Mouse (Mus musculus) skeletal muscle tissue, adult 2 months (tissue): ENCODE measurements around the gene Lamb3.
A peak's percentile ranks its signal among the peaks of the same experiment; 100 is the strongest.

Source experiments
- DNase-seq: peaks from one replicate; pipeline ENCODE4 v3.0.0-alpha.2; 2012; ENCODE audit warnings: low read depth, low spot score

Gene Lamb3

DNA sequence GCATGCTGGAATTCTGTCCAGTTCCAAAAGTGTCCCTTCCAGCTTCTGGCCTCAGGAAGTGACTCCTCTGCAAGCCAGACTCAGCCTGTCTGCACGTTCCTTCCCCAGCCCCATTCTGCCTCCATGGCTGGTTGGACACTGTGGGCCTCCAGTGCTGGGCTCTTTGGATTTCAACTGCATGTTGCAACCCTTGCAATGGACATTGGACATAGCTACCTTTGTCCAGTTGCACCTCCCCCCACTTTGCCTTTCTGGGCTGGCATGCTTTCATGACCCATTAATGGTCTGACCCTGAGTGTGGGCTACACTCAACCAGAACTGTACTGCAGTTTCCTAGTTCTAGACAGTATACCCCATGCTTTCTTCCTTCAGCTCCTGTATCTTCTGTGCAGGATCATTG, 104.1 kb downstream of the Lamb3 start:
- DNase-seq = no peak

DNA sequence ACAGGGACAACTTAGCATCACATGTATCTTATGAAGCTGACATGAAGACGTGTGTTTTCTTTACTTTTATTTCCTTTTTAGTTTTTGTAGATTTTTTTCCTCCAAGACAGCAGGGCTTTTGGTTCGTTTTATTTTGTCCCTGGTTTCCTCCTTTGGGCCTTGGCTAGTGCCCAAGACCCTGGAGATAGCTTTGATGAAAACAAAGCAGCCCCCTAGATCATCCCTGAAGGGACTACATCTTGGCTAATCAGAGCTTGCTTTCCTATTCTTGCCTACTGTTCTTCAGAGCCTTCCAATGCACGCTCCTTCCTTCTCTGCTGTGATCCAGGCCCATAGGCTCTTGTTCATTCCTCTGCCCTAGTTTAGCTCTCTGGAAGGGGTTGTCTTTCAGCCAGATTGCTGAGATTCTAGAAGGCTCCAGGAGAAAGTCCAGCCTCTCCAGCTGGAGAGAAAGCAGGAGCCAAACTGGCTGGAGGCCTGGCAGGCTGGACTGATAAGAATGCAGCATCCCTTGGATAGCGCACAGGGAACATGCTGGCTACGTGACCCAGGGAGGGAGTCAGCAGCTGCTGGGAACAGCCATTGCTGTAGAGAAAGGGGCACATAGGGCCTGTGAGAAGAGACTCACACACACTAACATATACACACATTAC, 108.3 kb downstream of the Lamb3 start:
- DNase-seq = peak; percentile 95

DNA sequence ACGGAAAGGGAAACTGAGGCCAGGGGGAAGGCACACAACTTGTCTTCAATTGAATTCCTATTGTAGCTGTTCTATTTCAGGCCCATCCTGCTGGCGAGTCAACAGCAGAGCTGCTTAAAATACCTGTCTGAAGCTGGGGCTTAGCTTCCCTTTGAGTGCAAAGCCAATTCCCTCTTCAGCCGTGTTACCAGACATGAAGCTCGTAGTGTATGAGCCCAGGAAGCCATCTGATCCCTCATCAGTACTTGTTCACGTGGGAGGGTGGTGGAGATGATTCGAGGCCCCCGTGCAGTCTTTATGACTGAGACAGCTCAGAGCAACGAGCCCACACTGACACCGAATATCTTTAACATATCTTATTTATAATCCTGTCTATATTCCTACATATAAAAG, 108.9 kb downstream of the Lamb3 start:
- DNase-seq = peak; percentile 81

DNA sequence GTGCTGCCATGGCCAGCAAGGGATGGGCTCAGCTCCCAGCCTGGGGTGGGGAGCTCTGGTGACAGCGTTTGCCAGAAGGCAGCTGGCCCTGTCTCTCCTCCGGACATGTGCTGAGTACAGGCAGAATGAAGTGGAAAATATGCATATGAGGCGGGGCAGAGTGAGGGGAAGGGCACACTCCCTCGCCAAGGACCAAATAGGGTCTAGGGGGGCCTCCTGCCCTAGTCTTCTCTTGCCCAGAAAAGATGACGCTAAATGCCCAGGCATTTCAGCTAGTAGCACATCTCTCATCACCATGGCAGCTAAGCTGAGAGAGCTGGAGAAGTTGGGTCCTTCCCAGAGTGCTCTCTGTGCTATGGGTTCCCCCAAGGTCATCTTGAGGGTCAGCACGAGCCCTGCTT, 109.7 kb downstream of the Lamb3 start:
- peak; percentile 93 for DNase-seq

DNA sequence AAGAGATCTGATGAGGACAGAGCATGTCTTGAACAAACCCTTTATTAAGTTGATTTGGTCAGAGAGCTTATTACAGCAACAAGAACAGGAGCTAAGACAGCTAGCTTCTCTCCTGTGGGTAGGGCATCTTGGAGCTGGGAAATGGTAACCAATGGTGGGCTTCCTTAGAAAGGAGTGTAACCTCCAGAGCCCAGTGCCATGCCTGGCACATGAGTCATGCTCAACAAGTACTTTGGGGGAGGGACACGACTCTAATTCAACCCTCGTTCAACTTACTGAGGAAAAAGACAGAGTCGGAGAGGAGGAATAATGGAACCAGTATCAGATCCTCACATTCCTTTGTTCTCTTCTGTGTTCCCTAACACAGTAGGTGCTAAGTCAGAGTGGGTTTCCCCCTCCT, 112.2 kb downstream of the Lamb3 start:
- no peak for DNase-seq

DNA sequence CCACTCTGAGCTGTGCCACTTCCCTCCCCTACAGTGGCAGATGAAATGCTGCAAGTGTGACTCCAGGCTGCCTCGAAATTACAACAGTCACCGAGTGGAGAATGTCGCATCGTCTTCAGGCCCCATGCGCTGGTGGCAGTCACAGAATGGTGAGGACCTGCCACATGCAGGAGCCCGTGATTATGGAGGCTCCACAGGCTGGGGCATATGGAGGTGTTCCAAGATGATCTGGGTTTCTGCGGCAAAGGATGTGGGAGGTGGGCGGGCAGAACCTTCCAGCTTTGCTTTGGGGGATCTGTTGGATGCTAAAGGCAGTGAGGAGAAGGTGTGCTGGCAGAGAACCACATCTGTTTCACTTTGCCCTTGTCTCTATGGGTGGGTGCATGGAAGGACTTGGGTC, 112.9 kb downstream of the Lamb3 start:
- no peak for DNase-seq

DNA sequence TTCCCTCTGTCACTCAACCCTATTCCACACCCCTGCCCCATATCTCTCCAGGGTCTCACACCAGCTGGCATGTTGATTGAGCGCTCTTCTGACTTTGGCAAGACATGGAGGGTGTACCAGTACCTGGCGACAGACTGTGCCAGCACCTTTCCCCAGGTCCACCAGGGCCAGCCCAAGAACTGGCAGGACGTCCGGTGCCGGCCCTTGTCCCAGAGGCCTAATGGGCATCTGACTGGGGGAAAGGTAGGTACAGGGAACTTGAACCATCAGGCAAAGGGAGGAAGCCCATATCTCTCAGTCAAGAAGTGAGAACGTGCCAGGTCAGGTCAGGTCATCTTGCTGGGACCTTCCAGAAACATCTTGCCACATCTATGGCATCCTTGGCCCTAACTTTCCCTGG, 116.2 kb downstream of the Lamb3 start:
- DNase-seq = no peak

DNA sequence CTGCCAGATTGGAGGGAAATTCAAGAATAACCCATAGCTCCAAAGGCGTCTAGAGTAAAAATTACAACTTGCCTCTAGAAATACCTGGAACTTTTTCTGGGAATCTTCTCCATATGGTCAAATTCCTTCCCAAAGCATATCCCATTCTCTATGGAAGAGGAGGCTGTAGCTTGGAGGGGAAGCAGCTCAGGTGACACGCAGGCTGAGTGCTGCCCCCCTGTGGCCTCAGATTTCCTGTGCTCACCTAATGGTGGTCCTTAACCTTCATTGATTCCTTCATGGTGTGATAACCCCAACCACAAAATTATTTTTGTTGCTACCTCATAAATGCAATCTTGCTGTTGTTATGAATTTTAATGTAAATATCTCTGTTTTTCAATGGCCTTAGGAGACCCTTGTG, 116.7 kb downstream of the Lamb3 start:
- DNase-seq = no peak

DNA sequence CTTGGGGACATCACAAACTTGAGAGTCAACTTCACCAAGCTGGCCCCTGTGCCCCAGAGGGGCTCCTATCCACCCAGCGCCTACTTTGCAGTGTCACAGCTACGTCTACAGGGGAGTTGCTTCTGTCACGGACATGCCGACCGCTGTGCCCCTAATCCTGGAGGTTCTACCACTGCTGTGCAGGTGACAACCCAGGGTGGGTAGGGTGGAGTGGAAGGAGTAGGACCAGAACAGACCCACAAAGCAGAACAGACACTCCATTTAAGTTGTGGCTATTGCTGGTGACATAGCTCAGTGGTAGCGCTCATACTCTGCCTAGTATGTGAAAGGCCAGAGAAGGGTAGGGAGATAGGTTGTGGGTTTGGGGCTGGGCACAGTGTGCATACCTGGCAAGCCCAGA, 118.4 kb downstream of the Lamb3 start:
- no peak for DNase-seq

DNA sequence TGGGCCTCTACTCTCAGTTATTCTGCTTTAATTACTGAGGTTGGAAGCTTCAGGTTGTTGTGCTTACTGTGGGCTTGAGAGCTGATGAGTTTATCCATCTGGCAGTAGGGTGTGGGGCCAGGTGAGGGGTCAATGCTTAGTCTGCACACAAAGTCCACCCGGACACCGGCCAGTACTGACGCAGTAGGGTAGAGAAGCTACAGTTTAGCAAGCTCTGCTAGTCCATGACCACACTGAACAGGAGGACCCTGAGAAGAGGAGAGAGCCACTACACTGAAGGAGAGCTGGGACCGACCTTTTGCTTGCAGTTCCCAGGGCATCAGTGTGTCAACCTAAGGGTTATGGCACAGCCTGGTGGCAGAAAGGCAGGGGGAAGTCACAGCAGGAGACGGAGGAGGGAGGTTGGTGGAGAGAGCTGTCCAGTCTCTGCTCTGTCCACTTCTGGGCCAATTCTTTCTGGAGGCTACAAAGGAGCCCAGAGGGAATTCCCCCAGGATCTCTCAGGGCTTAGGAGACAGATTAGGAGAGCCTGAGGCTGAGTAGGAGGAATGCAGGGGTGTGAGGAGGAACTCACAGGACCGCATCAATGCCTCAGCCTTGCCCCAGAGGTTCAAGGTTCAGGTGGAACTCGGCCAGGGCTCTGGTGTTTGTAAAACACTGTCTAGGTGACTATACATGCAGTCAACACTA, 119.1 kb downstream of the Lamb3 start:
- no peak for DNase-seq

DNA sequence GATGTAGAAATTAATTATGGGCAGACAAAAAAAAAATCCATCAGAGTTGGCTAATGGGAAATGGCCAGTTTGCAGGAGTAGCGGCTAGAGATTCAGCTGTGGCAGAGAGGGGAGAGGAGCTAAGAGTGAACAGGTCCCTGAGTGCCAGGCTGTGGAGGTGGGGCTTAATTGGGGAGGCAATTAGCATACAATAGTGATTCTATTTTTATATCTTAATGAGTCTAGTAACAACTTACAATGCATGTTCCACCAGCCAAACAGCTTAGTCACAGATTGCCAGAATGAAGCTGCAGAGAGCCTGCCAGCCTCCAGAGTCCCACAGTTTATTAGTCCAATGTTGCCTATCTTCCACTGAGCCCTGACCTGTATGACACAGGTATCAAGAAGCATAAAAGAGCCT, 119.7 kb downstream of the Lamb3 start:
- no peak for DNase-seq

DNA sequence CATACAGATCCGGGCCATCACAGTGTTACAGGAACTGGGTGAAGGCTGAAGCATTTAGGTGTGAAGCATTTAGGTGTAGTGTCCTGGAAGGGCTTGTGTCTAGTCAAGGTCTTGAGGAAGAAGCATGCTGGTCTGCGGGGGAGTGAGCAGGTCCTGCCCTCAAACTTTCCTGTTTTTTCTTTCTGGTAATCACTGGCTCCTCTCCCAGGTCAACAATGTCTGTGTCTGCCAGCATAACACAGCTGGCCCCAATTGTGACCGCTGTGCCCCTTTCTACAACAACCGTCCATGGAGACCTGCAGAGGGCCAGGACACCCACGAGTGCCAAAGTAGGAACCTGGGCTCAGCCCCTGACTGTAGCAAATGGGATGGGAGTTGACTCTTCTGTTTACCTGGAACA, 120.2 kb downstream of the Lamb3 start:
- DNase-seq = no peak

DNA sequence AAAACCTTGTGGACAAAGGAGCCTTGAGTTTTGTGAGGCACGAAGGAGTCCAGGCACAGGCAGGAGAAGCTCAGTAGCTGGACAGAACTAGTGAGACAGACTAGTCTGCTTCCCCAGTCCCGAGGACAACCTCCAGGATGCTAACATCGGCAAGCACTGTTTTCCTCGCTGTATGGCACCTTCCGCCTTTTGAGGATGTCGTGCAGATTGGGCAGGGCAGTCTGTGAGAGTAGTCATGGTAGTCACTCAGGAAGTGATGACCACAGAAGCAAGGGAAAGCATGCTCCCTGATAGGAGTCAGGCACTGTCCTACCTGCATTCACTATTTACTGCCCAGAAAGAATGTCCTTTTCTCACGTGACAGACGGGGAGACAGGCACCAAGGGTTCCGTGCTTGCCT, 122.1 kb downstream of the Lamb3 start:
- DNase-seq = no peak

DNA sequence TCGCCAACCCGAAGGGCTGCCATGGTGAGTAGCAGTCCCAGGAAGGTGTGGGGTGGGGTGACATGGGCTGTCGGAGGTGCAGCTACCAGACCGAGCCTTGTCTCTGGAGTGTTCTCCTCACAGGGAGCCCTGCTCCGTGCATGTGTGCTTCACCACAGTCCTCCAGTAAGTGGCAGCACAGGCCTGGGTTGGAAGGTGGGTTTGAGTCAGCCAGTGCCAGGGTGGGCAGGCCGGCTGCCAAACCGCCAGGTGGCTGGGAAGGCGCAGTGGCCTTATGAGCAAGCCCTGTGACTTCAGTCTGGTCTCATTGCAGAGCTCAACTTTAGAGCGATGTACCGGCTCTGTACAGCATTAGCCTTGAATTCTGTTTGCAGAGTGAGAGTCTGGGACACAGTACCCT, 122.7 kb downstream of the Lamb3 start:
- DNase-seq = peak; percentile 91

DNA sequence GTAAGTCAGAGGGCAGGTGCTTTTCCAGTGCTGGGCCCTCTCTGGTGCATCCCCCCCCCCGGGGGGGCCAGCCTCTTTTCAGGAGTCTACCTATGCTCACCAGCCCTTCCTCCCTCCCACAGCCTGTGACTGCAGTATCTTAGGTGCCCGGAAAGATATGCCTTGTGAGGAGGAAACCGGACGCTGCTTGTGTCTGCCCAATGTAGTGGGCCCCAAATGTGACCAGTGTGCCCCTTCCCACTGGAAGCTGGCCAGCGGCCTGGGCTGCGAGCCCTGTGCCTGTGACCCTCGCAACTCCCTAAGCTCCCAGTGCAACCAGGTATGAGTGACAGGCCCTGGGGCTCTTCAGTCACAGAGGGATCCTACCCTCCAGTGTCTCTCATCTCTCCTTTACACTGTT, 123.1 kb downstream of the Lamb3 start:
- DNase-seq = no peak

DNA sequence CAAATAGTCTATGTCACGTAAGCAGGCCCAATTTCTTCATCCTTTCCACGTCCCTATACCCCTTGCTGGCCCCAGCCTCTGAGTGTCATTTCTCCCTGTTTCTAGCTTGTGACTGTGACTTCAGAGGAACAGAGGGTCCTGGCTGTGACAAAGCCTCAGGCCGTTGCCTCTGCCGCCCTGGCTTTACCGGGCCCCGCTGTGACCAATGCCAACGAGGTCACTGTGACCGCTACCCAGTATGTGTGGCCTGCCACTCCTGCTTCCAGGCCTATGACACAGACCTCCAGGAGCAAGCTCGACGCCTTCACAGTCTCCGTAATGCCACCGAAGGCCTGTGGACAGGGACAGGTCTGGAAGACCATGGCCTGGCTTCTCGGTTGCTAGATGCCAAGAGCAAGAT, 124.5 kb downstream of the Lamb3 start:
- DNase-seq = no peak

DNA sequence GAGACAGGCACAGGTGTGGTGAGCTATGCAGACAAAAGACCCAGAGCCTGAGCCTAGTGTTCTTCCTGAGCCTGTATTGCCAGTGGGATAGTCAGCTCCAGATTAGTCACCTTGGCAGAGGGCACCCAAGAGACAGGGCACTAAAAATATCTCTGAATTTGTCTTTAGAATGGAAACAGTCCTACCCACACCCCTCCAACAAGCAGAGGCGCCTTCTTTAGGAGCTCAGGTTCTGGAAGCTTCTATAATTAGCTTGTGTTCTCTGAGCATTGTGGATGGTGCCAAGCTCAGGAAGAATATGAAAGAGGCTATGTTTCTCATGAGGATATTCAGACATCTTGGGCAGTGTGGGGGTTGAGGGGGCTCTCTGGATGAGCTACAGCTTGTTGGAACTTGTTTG, 125.2 kb downstream of the Lamb3 start:
- DNase-seq = peak; percentile 43

DNA sequence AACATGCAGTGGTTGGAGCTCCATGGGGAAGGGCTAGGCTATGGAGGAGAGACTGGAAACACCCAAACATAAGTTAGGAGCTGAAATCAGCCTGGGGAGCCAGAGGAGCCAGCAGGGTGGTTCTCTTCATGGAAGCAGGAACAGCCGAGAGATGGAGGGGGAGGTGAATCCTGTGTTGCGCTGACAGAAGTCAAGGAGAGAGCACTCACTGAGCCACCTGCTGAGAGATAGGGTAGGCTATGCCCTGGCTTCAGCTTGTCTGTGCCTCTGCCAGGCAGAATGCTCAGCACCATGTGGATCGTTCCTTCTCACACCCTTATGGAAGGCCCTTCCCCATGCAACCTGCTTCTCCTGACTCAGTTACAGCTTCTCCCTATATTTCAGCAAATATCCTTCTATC, 126.3 kb downstream of the Lamb3 start:
- no peak for DNase-seq

DNA sequence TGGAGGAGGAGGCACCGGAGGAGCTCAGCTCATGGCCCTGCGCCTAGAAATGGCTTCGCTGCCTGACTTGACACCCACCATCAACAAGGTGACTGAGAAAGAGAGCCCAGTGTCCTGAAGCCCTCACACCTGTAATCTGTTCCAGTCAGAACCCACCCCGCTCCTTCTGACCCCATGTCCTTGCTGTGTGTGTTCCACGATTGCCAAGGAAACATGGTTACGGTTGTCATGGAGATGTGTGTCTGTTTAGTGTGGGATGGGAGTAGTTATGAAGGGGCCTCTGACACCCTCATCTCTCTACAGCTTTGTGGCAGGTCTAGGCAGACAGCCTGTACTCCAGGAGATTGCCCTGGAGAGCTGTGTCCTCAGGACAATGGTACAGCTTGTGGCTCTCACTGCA, 127.0 kb downstream of the Lamb3 start:
- no peak for DNase-seq

DNA sequence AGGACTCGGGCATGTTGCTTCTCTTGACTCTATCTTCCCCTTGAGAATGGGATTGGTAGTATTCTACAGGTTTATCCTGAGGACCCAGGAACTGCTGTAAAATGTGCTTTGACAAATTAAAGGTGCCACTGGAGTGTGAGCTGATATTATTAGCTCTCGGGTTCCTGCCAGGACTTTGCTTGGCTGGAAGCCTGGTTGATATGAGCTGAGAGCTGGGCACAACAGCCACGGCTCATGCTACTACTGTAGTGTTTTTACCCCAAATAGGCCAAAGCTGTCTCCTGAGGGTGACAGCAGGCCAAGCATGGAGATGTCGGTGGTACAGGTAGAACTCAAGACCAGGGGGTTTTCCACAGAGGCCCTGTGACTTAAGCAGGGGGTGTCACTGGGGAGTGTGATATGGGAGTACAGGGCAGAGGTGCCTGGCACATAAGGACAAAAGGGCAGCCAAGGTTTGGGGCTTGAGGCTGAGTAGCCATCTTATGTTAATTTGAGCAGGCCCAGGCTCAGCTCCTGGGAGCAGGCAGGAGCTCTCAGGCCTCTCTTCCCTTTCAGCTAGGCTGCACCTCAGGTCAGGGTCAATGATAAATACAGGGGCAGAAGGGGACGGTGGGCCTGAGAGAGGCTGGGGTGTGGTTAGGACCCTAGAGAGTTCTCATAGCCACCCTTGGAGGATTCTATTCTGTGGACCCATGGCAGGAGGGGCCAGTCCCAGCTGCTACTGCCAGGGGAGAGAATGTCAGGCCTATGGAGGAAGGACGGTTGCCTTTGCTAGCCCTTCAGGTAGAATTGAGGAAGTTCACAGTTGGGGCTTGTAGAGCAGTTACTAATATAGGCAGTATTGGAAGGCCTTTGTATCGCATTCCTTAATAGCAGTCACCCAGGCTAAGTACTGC, 128.9 kb downstream of the Lamb3 start:
- peak; percentile 39 for DNase-seq

DNA sequence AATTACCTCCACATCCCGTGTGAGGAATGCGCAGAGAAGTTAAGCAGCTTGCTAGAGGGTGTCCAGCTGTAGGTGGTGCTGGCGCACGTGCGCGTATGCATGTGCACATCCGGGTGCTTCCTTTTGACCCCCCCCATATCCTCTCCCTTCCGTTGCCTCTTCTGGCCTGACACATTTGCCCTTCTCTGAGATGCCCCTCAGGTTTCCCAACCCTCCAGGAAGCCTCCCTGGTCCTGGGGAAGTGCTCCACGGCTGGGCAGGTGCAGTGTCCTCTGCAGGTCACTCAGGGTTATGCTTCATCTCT, 129.5 kb downstream of the Lamb3 start:
- no peak for DNase-seq

DNA sequence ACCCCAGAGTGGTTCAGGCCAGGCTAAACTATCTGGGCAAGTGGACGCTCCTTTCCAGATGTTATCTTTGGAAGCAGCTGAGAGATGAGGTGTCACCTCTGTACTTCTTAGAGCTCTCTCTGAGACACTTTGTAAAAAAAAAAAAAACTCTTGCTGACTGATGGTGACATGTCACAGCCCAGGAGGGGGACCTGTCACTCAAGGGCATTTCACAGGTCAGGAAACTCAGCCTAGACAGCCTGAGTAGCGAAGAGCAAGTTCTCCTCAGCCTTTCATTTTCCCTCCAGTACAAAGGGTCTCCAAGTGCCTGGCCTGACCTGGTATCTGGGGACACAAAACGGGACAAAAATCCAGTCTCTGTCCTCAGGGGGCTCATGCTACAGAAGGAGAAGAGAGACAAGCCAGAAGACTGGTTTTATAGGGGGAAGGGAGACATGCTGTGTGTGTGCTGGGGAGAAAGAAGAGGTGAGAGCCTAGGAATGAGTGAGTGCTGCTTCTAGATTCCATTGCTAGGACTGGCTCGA, 130.3 kb downstream of the Lamb3 start:
- no peak for DNase-seq
